Mouse (Mus musculus) embryonic facial prominence, embryonic 15.5 days (tissue): ENCODE measurements around the gene Kcnq5. TPM values are rescaled to one million over a fixed set of nuclear protein-coding genes. Genes with fewer than 3 reads are reported as not detected.

Experiments
- ATAC-seq: fragments of 200-750 bp; cut with Nextera tagmentation; 2 replicates; pipeline ENCODE4 v1.8.0; 2017; ENCODE audit warnings: low read depth, moderate TSS enrichment; ENCODE audit not compliant: insufficient number of reproducible peaks, low FRiP score, low TSS enrichment
- H3K27ac ChIP-seq: fragments of 300-500 bp; sonication (generic); replicated peaks from 2 replicates; pipeline ENCODE4 v1.5.1; 2015; ENCODE audit warnings: mild to moderate bottlenecking, inconsistent platforms
- H3K27me3 ChIP-seq: fragments of 300-500 bp; sonication (generic); 2 replicates; pipeline ENCODE4 v1.6.1; 2015; ENCODE audit warnings: inconsistent platforms
- H3K36me3 ChIP-seq: fragments of 300-500 bp; sonication (generic); 2 replicates; pipeline ENCODE4 v1.6.1; 2015; ENCODE audit warnings: mild to moderate bottlenecking, inconsistent platforms
- H3K4me1 ChIP-seq: fragments of 300-500 bp; sonication (generic); 2 replicates; pipeline ENCODE4 v1.6.1; 2015; ENCODE audit warnings: inconsistent platforms
- H3K4me2 ChIP-seq: fragments of 300-500 bp; sonication (generic); replicated peaks from 2 replicates; pipeline ENCODE4 v1.6.1; 2015; ENCODE audit warnings: mild to moderate bottlenecking, inconsistent platforms
- H3K4me3 ChIP-seq: fragments of 300-500 bp; sonication (generic); replicated peaks from 2 replicates; pipeline ENCODE4 v1.5.1; 2015; ENCODE audit warnings: mild to moderate bottlenecking, inconsistent platforms
- H3K9ac ChIP-seq: fragments of 300-500 bp; sonication (generic); 2 replicates; pipeline ENCODE4 v1.6.1; 2015; ENCODE audit warnings: inconsistent platforms
- H3K9me3 ChIP-seq: fragments of 300-500 bp; sonication (generic); replicated peaks from 2 replicates; pipeline ENCODE4 v1.6.1; 2016; ENCODE audit warnings: inconsistent platforms
- WGBS: fragments of 180-500 bp; shearing (Covaris S2); methylation state at CpG from one replicate; pipeline ENCODE4 v1.1.7; 2015; 5-methylcytosine and 5-hydroxymethylcytosine counted together
- polyA plus RNA-seq: library from polyadenylated mRNA; unstranded; fragments of >200 nt; fragmentation: Nextera tagmentation; extraction: Ambion mirVana; gene quantifications from 2 replicates; pipeline ENCODE4 v1.2.1, GENCODE M21; 2015

Kcnq5 gene
- polyA plus RNA-seq, 1 experiment from 2014 or later: 1.8 TPM

DNA sequence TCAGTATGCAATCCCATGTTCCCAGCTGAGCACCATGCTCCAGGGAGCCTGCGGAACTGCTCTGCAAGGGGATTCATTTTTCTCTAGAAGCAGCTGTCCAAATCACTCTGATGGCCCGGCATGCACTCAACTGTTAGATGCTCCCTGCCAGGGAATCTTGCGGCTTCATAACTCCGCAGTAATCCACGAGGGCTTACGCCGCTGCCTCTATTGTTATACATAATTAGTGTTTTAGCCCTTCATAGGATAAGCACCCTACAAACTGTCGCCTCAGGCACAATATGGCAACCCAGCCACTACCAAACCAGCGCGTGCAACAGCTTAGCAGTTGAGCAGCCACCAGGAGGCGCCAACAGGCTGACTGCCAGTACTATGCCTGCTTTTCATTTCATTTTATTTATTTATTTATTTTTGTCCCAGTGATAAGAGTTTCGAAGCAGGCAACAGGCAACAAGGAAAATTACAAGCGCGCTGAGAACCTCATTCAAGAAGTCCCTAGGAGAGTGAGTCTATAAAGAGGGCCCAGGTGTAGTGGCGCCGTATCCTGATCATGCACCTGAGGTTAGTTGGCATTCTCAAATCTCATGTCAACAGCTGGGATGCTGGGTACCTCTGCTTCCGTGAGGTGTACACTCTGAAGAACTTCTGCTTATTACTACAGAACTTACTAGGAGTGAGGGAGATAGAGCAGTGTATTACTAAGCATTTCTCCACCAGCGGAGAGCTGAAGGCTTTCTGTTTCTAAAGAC is 500.6 kb downstream of the Kcnq5 start:
- Histone ChIP-seq H3K27me3 (no peaks in the 10 kb centered on the region), H3K4me1 (no peaks in the 10 kb centered on the region), H3K9me3 (no peaks in the 10 kb centered on the region), H3K4me3 (no peak overlapping the region), H3K9ac (no peak overlapping the region), H3K36me3 (no peaks in the 10 kb centered on the region), H3K4me2 (0 out of 2 replicates have a peak overlapping the region, but pooled peaks have one; percentile 15), H3K27ac (no peak overlapping the region)
- ATAC-seq: 0 out of 2 replicates have a peak, but pooled peaks have one; percentile 29
- WGBS: 47% methylated on average over 18 of the region's 18 CpGs

DNA sequence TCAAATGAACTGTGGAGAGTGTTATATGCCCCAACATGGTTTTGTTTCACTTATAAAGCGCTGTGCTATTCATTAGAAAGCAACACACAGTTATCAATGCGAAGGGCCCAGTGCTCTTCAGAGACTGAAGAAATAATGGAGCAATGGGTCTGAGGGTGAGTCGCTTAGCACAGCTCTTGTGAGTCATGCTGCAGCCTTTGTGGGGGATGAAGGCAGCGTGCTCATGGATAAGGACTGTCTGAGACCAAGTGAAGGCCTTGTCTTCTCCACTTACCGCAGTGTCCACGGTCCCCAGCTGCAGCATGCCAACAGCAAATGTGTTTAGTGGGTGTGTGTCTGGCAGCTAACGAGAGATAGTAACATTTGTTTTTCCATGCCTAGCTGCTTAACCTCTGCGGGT is 503.2 kb downstream of the Kcnq5 start:
- H3K4me2 ChIP-seq: no peak overlapping the region
- H3K27me3 ChIP-seq: no peaks in the 10 kb centered on the region
- no peak overlapping the region for H3K4me3 ChIP-seq
- ATAC-seq: no peak
- H3K27ac ChIP-seq: no peak overlapping the region
- no peaks in the 10 kb centered on the region for H3K36me3 ChIP-seq
- H3K9ac ChIP-seq: no peak overlapping the region
- no peaks in the 10 kb centered on the region for H3K9me3 ChIP-seq
- 88% methylated on average over 8 of the region's 8 CpGs for WGBS
- H3K4me1 ChIP-seq: no peaks in the 10 kb centered on the region

DNA sequence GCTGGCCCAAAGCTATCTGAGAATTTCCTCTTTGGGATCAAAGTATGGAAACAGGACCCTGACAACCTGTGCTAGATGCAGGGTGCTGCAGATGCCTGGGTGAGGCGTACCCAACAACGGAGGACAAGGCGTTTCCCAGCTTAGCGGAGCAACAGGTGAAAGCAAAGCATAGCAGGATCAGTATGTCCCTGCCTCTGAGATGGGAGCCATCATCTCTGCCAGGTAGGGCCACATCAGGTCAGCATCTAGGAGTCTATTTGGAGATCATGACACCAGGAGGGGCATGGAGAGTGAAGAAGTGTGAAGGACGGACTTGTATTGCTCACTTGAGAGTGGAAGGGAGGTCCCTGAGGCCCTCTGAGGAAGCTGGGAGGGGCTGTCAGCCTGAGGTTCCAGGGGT is 505.8 kb downstream of the Kcnq5 start:
- Histone ChIP-seq H3K36me3 (no peaks in the 10 kb centered on the region), H3K27ac (no peak overlapping the region), H3K9ac (no peak overlapping the region), H3K9me3 (no peaks in the 10 kb centered on the region), H3K4me3 (no peak overlapping the region), H3K27me3 (no peaks in the 10 kb centered on the region), H3K4me1 (no peaks in the 10 kb centered on the region), H3K4me2 (no peak overlapping the region)
- ATAC-seq: no peak
- 85% methylated on average over 5 of the region's 5 CpGs for WGBS

DNA sequence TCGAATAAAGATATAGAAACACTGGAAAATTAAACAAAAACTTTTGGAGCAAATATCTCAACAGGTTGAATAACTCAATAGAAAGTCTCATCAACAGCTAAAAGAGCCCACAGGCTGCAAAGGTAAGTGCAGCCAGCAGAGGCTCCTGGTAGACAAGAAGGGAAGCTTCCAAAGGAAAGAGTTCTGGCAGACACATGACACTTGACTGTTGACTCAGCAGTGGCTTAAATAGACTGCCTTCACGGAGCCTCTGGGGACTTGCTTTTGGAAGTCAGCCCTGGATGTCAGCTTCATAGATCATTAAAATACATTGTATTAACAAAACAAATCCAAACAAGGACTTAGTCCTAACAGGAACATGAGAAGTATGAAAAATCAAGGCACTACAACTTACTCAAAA is 513.5 kb downstream of the Kcnq5 start:
- no peak overlapping the region for H3K27ac ChIP-seq
- no peak overlapping the region for H3K9ac ChIP-seq
- no peak for ATAC-seq
- no peaks in the 10 kb centered on the region for H3K27me3 ChIP-seq
- no peaks in the 10 kb centered on the region for H3K36me3 ChIP-seq
- no peak overlapping the region for H3K4me2 ChIP-seq
- H3K4me3 ChIP-seq: no peak overlapping the region
- no peaks in the 10 kb centered on the region for H3K4me1 ChIP-seq
- H3K9me3 ChIP-seq: no peaks in the 10 kb centered on the region
- WGBS: 56% methylated on average over 2 of the region's 2 CpGs

DNA sequence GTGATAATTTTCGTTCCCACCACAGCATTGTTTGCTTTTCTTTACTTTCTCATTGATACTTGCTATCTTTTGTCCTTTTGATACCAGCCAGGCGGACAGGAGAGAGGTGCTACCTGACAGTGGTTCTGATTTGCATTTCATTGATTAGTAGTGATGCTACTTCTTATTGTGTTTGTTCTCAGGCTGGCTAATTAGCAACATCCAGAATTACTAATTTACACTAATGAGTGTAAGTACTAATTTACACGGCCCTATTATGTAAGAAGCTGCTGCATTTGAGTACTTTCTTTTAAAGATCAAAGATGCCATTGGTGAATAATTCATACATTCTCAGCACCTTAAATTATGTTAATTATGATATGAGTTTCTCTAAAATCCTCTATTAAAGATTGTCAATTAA is 525.0 kb downstream of the Kcnq5 start:
- H3K4me2 ChIP-seq: no peak overlapping the region
- no peaks in the 10 kb centered on the region for H3K9me3 ChIP-seq
- 76% methylated on average over 3 of the region's 3 CpGs for whole genome bisulfite sequencing
- no peak overlapping the region for H3K9ac ChIP-seq
- no peaks in the 10 kb centered on the region for H3K27me3 ChIP-seq
- H3K27ac ChIP-seq: no peak overlapping the region
- H3K4me3 ChIP-seq: no peak overlapping the region
- no peaks in the 10 kb centered on the region for H3K4me1 ChIP-seq
- no peak for ATAC-seq
- H3K36me3 ChIP-seq: no peaks in the 10 kb centered on the region

DNA sequence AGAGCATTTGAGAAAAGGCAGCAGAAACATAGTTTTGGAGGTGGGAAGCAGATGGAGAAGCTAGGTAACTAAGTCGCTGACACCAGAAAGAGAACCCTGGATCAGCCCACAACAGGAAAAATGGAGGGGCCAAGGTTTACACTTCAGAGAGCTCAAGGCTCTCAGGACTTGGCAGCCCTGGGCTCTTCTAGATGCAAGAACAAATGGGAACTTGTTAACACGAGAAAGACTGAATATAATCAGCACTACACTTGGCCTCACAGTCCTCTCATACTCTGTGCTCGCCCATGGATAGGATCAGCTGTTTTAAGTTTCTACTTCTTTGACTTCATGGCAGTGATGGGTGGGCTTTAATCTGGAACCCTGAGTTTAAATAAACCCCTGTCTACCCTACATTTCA is 526.9 kb downstream of the Kcnq5 start:
- no peak for ATAC-seq
- Histone ChIP-seq H3K36me3 (no peaks in the 10 kb centered on the region), H3K27me3 (no peaks in the 10 kb centered on the region), H3K27ac (no peak overlapping the region), H3K9me3 (no peaks in the 10 kb centered on the region), H3K4me1 (no peaks in the 10 kb centered on the region), H3K4me3 (no peak overlapping the region), H3K9ac (no peak overlapping the region), H3K4me2 (no peak overlapping the region)
- WGBS: 54% methylated on average over 3 of the region's 3 CpGs

DNA sequence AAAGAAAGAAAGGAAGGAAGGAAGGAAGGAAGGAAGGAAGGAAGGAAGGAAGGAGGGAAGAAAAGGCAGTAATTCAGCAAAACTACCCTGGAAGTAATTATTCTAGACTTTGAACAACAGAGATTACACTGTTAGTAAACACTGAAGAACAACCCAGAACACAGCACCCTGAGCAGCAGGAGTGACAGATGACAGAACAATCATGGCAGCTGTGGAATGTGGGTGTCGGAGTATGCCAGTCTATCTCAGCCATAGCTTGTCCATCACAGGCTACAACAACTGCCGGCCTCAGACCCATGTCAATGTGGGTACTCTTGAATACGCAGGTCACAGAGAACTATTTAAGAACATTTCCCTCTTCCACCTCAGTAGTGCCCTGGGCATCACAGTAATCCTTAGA is 530.1 kb downstream of the Kcnq5 start:
- Histone ChIP-seq H3K4me2 (no peak overlapping the region), H3K36me3 (no peaks in the 10 kb centered on the region), H3K27me3 (no peaks in the 10 kb centered on the region), H3K9ac (no peak overlapping the region), H3K27ac (no peak overlapping the region), H3K4me3 (no peak overlapping the region), H3K4me1 (no peaks in the 10 kb centered on the region), H3K9me3 (no peaks in the 10 kb centered on the region)
- 78% methylated on average over 3 of the region's 3 CpGs for WGBS
- ATAC-seq: no peak

DNA sequence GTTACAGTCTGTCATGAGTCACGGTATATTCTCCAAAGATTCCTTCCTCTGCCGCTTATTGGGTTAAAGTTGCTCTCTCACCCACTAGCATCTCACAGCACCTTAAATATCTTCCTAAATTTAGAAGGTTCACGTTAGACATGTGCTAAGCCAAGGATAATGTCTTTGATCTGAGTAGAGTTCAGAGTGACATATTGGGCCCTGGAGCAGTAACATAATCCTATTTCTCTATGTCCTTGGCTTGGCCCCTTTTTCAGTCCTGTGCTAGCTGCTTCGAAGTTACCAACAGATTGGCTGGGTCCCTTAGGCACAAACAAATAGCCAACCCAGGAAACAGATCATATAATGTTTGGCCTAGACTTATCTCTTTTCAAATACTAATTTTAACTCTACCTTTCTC is 533.7 kb downstream of the Kcnq5 start:
- ATAC-seq: no peak
- no peak overlapping the region for H3K9ac ChIP-seq
- no peak overlapping the region for H3K4me3 ChIP-seq
- H3K4me1 ChIP-seq: no peaks in the 10 kb centered on the region
- no peak overlapping the region for H3K27ac ChIP-seq
- H3K4me2 ChIP-seq: no peak overlapping the region
- H3K9me3 ChIP-seq: no peaks in the 10 kb centered on the region
- WGBS: 42% methylated on average over 4 of the region's 4 CpGs
- H3K27me3 ChIP-seq: no peaks in the 10 kb centered on the region
- H3K36me3 ChIP-seq: no peaks in the 10 kb centered on the region

DNA sequence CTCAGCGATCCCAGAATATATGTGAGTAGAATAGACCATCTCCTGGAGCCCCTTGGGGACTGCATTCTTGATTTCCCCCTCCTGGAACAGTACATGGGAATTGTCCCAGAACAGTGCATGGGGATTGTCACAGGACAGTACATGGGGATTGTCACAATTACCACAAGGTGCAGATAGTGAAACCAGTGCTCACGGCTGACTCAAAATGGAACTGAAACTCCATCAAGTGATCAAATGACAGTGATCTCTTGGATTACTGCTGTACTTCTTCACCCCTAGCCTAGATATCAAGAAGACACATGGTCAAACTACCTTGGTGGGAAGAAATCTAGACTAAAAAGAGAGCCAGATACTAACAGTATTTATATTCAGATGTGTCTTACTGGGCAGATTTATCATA is 536.1 kb downstream of the Kcnq5 start:
- no peak overlapping the region for H3K4me3 ChIP-seq
- no peaks in the 10 kb centered on the region for H3K9me3 ChIP-seq
- no peak overlapping the region for H3K4me2 ChIP-seq
- H3K4me1 ChIP-seq: no peaks in the 10 kb centered on the region
- no peak for ATAC-seq
- WGBS: 81% methylated on average over 2 of the region's 2 CpGs
- H3K27me3 ChIP-seq: no peaks in the 10 kb centered on the region
- H3K9ac ChIP-seq: no peak overlapping the region
- no peak overlapping the region for H3K27ac ChIP-seq
- no peaks in the 10 kb centered on the region for H3K36me3 ChIP-seq

DNA sequence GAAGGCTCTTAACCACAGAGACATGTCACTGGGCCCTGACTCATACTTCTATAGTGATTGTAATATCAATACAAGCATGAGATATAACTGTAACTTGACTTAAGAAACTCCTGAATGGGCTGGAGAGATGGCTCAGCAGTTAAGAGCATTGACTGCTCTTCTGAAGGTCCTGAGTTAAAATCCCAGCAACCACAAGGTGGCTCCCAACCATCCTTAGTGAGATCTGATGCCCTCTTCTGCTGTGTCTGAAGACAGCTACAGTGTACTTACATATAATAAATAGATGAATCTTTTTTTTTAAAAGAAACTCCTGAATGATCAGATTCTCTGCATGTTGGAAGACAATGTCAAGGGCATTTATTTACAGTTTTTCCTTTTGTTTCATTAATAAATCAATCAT is 542.4 kb downstream of the Kcnq5 start:
- H3K4me1 ChIP-seq: no peaks in the 10 kb centered on the region
- H3K9me3 ChIP-seq: no peaks in the 10 kb centered on the region
- H3K27ac ChIP-seq: no peak overlapping the region
- no peak overlapping the region for H3K4me3 ChIP-seq
- no peaks in the 10 kb centered on the region for H3K27me3 ChIP-seq
- ATAC-seq: no peak
- H3K4me2 ChIP-seq: no peak overlapping the region
- no peaks in the 10 kb centered on the region for H3K36me3 ChIP-seq
- H3K9ac ChIP-seq: no peak overlapping the region

DNA sequence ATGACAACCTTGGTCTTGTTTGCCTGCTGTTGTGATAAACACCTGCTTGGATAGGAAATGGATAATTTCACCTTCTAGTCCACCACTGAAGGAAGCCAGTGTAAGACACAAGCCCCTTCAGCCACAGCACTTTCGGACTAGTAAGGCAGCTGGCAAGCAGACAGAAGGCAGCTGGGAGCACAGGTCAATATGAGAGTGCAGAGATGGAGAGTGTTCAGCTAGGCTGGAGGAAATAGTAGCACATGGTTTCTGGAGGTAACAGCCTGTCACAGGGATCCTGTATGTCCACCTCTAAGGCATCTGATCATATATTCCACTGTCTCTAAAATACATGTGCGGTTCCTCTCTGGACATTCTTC is 549.6 kb downstream of the Kcnq5 start:
- Histone ChIP-seq H3K27ac (no peak overlapping the region), H3K4me2 (no peak overlapping the region), H3K27me3 (no peaks in the 10 kb centered on the region), H3K9ac (no peak overlapping the region), H3K36me3 (no peaks in the 10 kb centered on the region), H3K9me3 (no peaks in the 10 kb centered on the region), H3K4me1 (peaks cover 7% of the 10 kb centered on the region; the same call in 1 of the 2 replicates), H3K4me3 (no peak overlapping the region)
- 80% methylated on average over 2 of the region's 2 CpGs for WGBS
- ATAC-seq: no peak
